17 mouse cellular contexts compared by ENCODE assay signal in the genomic region with DNA sequence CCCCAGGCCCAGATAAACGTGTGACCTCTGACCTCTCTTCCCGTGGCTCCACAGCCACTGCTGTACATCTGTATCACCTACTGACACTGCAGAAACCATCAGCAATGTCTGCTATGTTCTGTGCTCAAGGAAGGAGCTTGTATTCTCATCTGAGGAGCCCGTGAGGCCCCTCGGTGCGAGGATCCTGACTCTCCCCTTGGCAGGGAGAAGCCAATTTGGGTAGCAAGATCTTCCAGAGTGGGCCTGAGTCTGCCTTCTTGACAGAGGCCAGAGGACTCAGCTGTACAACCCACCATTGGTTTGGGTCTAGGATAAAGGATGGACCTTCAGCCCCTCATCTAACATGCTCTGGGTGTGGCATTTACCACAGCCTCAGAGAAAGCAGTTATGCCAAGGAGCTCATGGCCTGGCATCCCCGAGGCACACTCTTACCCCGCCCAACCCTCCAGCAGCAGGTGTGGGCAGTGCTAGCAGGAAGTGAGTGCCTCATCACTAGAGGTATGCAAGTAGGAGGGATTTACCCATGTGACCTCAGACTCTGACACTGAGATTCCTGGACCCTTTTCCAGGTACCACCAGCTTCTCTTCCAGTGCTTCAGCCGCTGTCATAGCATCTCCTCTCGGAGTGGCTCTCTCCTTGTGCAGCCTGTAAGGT. TPM values are rescaled to one million over a fixed set of nuclear protein-coding genes. Genes with fewer than 3 reads are reported as not detected.
DNase-seq lines count a peak whose midpoint lies in the region; ATAC-seq and TF ChIP-seq lines count a peak whose summit lies in the region.
"Had no signal": no experiment of that assay in that cellular context is flagged by ENCODE, and none has a peak within 500 bp of the region (broad histone marks: within the 10 kb centered on the region; RNA-seq: fewer than 3 reads in every experiment).

No protein-coding gene starts in this region.

- no peaks in the 10 kb centered on the region for H3K9me3 ChIP-seq in heart, embryonic 11.5 days (replicated peaks; ENCODE audit: control insufficient read depth, low read length)
- H3K9me3 ChIP-seq in embryonic facial prominence, embryonic 13.5 days: no peaks in the 10 kb centered on the region
- no peaks in the 10 kb centered on the region for H3K9me3 ChIP-seq in limb, embryonic 10.5 days (replicated peaks)
- H3K9me3 ChIP-seq in forebrain, embryonic 12.5 days: no peaks in the 10 kb centered on the region
- no peaks in the 10 kb centered on the region for H3K9me3 ChIP-seq in forebrain, postnatal 0 days (ENCODE audit: low read length)
- H3K9me3 ChIP-seq: neural tube, embryonic 13.5 days had no signal

- 62% methylated on average over 9 of the region's 9 CpGs for WGBS in heart, embryonic 11.5 days (ENCODE audit: insufficient replicate concordance)
- 74% methylated on average over 9 of the region's 9 CpGs for WGBS in embryonic facial prominence, embryonic 13.5 days
- 74% methylated on average over 9 of the region's 9 CpGs for WGBS in limb, embryonic 10.5 days
- WGBS in small intestine, adult 2 months: 41% methylated on average over 9 of the region's 9 CpGs
- 83% methylated on average over 9 of the region's 9 CpGs for WGBS in forebrain, embryonic 12.5 days
- 80% methylated on average over 9 of the region's 9 CpGs for WGBS in forebrain, postnatal 0 days

- ATAC-seq in heart, embryonic 11.5 days (replicated peaks; ENCODE audit: insufficient number of reproducible peaks, low FRiP score, low TSS enrichment): no peak
- ATAC-seq in embryonic facial prominence, embryonic 13.5 days (ENCODE audit: insufficient number of reproducible peaks, insufficient read depth, low FRiP score, low TSS enrichment, low read depth): no peak
- no peak for ATAC-seq in forebrain, embryonic 12.5 days (ENCODE audit: low FRiP score)
- ATAC-seq in forebrain, postnatal 0 days: no peak

- no peak for TF ChIP-seq CTCF in small intestine, adult 2 months (IDR thresholded peaks at IDR 0.05; ENCODE audit: extremely low read depth, insufficient read length, insufficient replicate concordance, low read depth, low read length)
- no peak for TF ChIP-seq CTCF in forebrain, postnatal 0 days (IDR thresholded peaks at IDR 0.05; ENCODE audit: low read depth)

- H3K4me2 ChIP-seq in heart, embryonic 11.5 days: no peak overlapping the region
- 0 out of 2 replicates have a peak overlapping the region, but pooled peaks have one; percentile 47 for H3K4me2 ChIP-seq in embryonic facial prominence, embryonic 13.5 days
- no peak overlapping the region for H3K4me2 ChIP-seq in forebrain, embryonic 12.5 days
- H3K4me2 ChIP-seq in forebrain, postnatal 0 days (ENCODE audit: low read depth): no peak overlapping the region
- H3K4me2 ChIP-seq: midbrain, embryonic 11.5 days; neural tube, embryonic 13.5 days had no signal

- DNase-seq in heart, adult 11 months: peak; percentile 92
- DNase-seq in limb, embryonic 10.5 days (ENCODE audit: low spot score): no peak
- DNase-seq in yolk sac, embryonic 10.5 days (ENCODE audit: low spot score): no peak
- DNase-seq in forebrain, postnatal 0 days: no peak
- DNase-seq: cerebellum, adult 11 months; cerebellum, postnatal 25 days; heart, postnatal 4 days; layer of hippocampus, postnatal 36 days; liver; right cerebral cortex, postnatal 4 days had no signal

- no peak overlapping the region for H3K4me3 ChIP-seq in heart, embryonic 11.5 days (ENCODE audit: low read depth, low read length)
- no peak overlapping the region for H3K4me3 ChIP-seq in embryonic facial prominence, embryonic 13.5 days
- H3K4me3 ChIP-seq in limb, embryonic 10.5 days: no peak overlapping the region
- peak overlapping the region; percentile 32 for H3K4me3 ChIP-seq in small intestine, adult 2 months (ENCODE audit: low read depth, low read length)
- no peak overlapping the region for H3K4me3 ChIP-seq in forebrain, embryonic 12.5 days (replicated peaks)
- no peak overlapping the region for H3K4me3 ChIP-seq in forebrain, postnatal 0 days (ENCODE audit: low read depth, low read length)
- H3K4me3 ChIP-seq: neural tube, embryonic 13.5 days had no signal

- no peak for TF ChIP-seq POLR2A in small intestine, adult 2 months (IDR thresholded peaks at IDR 0.05; ENCODE audit: low read depth, low read length)

- no peak overlapping the region for H3K9ac ChIP-seq in heart, embryonic 11.5 days (ENCODE audit: low read depth, low read length)
- no peak overlapping the region for H3K9ac ChIP-seq in embryonic facial prominence, embryonic 13.5 days
- no peak overlapping the region for H3K9ac ChIP-seq in forebrain, embryonic 12.5 days
- H3K9ac ChIP-seq in forebrain, postnatal 0 days: no peak overlapping the region
- H3K9ac ChIP-seq: neural tube, embryonic 13.5 days had no signal

- no peaks in the 10 kb centered on the region for H3K27me3 ChIP-seq in heart, embryonic 11.5 days (ENCODE audit: control insufficient read depth, insufficient read depth, low read length)
- H3K27me3 ChIP-seq in embryonic facial prominence, embryonic 13.5 days: no peaks in the 10 kb centered on the region
- peaks cover 28% of the 10 kb centered on the region; the same call in 1 of the 2 replicates for H3K27me3 ChIP-seq in limb, embryonic 10.5 days (ENCODE audit: low read depth, poor library complexity, severe bottlenecking)
- no peaks in the 10 kb centered on the region for H3K27me3 ChIP-seq in small intestine, adult 2 months (ENCODE audit: control insufficient read depth, insufficient read depth, low read length)
- H3K27me3 ChIP-seq in forebrain, embryonic 12.5 days: no peaks in the 10 kb centered on the region; the same call in 1 of the 2 replicates
- H3K27me3 ChIP-seq in forebrain, postnatal 0 days (ENCODE audit: insufficient read depth, low read length): no peaks in the 10 kb centered on the region
- H3K27me3 ChIP-seq: neural tube, embryonic 13.5 days had no signal

- H3K4me1 ChIP-seq in heart, embryonic 11.5 days (ENCODE audit: control insufficient read depth, insufficient read depth, low read length): peaks cover 56% of the 10 kb centered on the region
- H3K4me1 ChIP-seq in embryonic facial prominence, embryonic 13.5 days: peaks cover 89% of the 10 kb centered on the region
- peaks cover 41% of the 10 kb centered on the region for H3K4me1 ChIP-seq in limb, embryonic 10.5 days
- peaks cover 37% of the 10 kb centered on the region for H3K4me1 ChIP-seq in small intestine, adult 2 months (ENCODE audit: control insufficient read depth, insufficient read depth, insufficient read length, low read length)
- peaks cover 6% of the 10 kb centered on the region for H3K4me1 ChIP-seq in forebrain, embryonic 12.5 days
- H3K4me1 ChIP-seq in forebrain, postnatal 0 days (ENCODE audit: insufficient read depth): no peaks in the 10 kb centered on the region

- H3K36me3 ChIP-seq in heart, embryonic 11.5 days (ENCODE audit: control insufficient read depth, insufficient read depth, low read length): no peaks in the 10 kb centered on the region
- H3K36me3 ChIP-seq in embryonic facial prominence, embryonic 13.5 days: no peaks in the 10 kb centered on the region
- H3K36me3 ChIP-seq in limb, embryonic 10.5 days: no peaks in the 10 kb centered on the region
- H3K36me3 ChIP-seq in small intestine, adult 2 months (ENCODE audit: control insufficient read depth, insufficient read depth, low read length): no peaks in the 10 kb centered on the region
- no peaks in the 10 kb centered on the region for H3K36me3 ChIP-seq in forebrain, embryonic 12.5 days (replicated peaks)
- H3K36me3 ChIP-seq in forebrain, postnatal 0 days (ENCODE audit: insufficient read depth): no peaks in the 10 kb centered on the region
- H3K36me3 ChIP-seq: neural tube, embryonic 13.5 days had no signal

- no peak overlapping the region for H3K27ac ChIP-seq in heart, embryonic 11.5 days (ENCODE audit: low read depth, low read length)
- H3K27ac ChIP-seq in embryonic facial prominence, embryonic 13.5 days: peak overlapping the region; percentile 91
- peak overlapping the region; percentile 82 for H3K27ac ChIP-seq in limb, embryonic 10.5 days
- peak overlapping the region; percentile 89 for H3K27ac ChIP-seq in small intestine, adult 2 months (ENCODE audit: insufficient read depth, low read depth, low read length)
- H3K27ac ChIP-seq in forebrain, embryonic 12.5 days: no peak overlapping the region
- H3K27ac ChIP-seq in forebrain, postnatal 0 days (ENCODE audit: low read depth, low read length): no peak overlapping the region
- H3K27ac ChIP-seq: macrophage; neural tube, embryonic 13.5 days had no signal

RNA-seq across cellular contexts. Expression of a gene that starts 10.2 kb away (rescaled TPM):
- polyA plus RNA-seq in heart, embryonic 11.5 days (2014; fragmentation: Nextera tagmentation; extraction: Ambion mirVana): 116 and 132 TPM in 2 replicates
- polyA plus RNA-seq in embryonic facial prominence, embryonic 13.5 days (2015; fragmentation: Nextera tagmentation; extraction: Ambion mirVana): 176 and 188 TPM in 2 replicates
- 9.5 and 19.7 TPM in 2 replicates for polyA plus RNA-seq in limb, embryonic 10.5 days (2016; fragmentation: Nextera tagmentation; extraction: Ambion mirVana)
- polyA plus RNA-seq in small intestine, adult 2 months (2012; rRNA removed): 198 and 205 TPM in 2 replicates
- 27.2 and 32.7 TPM in 2 replicates for polyA plus RNA-seq in forebrain, embryonic 12.5 days (2016; fragmentation: Nextera tagmentation; extraction: Ambion mirVana)
- total RNA-seq in forebrain, postnatal 0 days (2014; rRNA removed): 24.3 and 30.3 TPM in 2 replicates
- polyA plus RNA-seq in forebrain, postnatal 0 days (2015; fragmentation: Nextera tagmentation; extraction: Ambion mirVana): 24.3 and 27.2 TPM in 2 replicates

Comparison
In these comparisons a context has a peak if more than half of its experiments do, and no peak if none do; other contexts are left out.
1. H3K27ac ChIP-seq: peak in embryonic facial prominence, embryonic 13.5 days (single experiment), limb, embryonic 10.5 days (single experiment) and small intestine, adult 2 months (single experiment); none in heart, embryonic 11.5 days (single experiment), forebrain, embryonic 12.5 days (single experiment) and forebrain, postnatal 0 days (single experiment).